Mouse (Mus musculus) liver, embryonic 13.5 days (tissue): ENCODE measurements around the gene Setd7. TPM values are rescaled to one million over a fixed set of nuclear protein-coding genes. Genes with fewer than 3 reads are reported as not detected.

Experiments used
- ATAC-seq: fragments of 200-750 bp; cut with Nextera tagmentation; 2 replicates; pipeline ENCODE4 v1.8.0; 2017; ENCODE audit warnings: low read depth, mild to moderate bottlenecking, moderate number of reproducible peaks, moderate library complexity
- DNase-seq: peaks from one replicate; pipeline ENCODE4 v3.0.0; 2022
- H3K27ac ChIP-seq: fragments of 300-500 bp; sonication (generic); 2 replicates; pipeline ENCODE4 v1.5.1; 2015; ENCODE audit warnings: moderate library complexity, mild to moderate bottlenecking, inconsistent platforms
- H3K27me3 ChIP-seq: fragments of 300-500 bp; sonication (generic); 2 replicates; pipeline ENCODE4 v1.6.1; 2015; ENCODE audit warnings: mild to moderate bottlenecking, inconsistent platforms
- H3K36me3 ChIP-seq: fragments of 300-500 bp; sonication (generic); 2 replicates; pipeline ENCODE4 v1.6.1; 2015; ENCODE audit warnings: mild to moderate bottlenecking, inconsistent platforms
- H3K4me1 ChIP-seq: fragments of 300-500 bp; sonication (generic); replicated peaks from 2 replicates; pipeline ENCODE4 v1.6.1; 2015; ENCODE audit warnings: inconsistent platforms
- H3K4me2 ChIP-seq: fragments of 300-500 bp; sonication (generic); 2 replicates; pipeline ENCODE4 v1.6.1; 2015; ENCODE audit warnings: inconsistent platforms, mild to moderate bottlenecking, moderate library complexity
- H3K4me3 ChIP-seq: fragments of 300-500 bp; sonication (generic); replicated peaks from 2 replicates; pipeline ENCODE4 v1.5.1; 2015; ENCODE audit warnings: mild to moderate bottlenecking, inconsistent platforms
- H3K9ac ChIP-seq: fragments of 300-500 bp; sonication (generic); 2 replicates; pipeline ENCODE4 v1.6.1; 2015; ENCODE audit warnings: mild to moderate bottlenecking, inconsistent platforms
- H3K9me3 ChIP-seq: fragments of 300-500 bp; sonication (generic); replicated peaks from 2 replicates; pipeline ENCODE4 v1.6.1; 2016; ENCODE audit warnings: inconsistent platforms
- WGBS: fragments of 180-500 bp; shearing (Covaris S2); methylation state at CpG from one replicate; pipeline ENCODE4 v1.1.7; 2015; ENCODE audit not compliant: insufficient replicate concordance; 5-methylcytosine and 5-hydroxymethylcytosine counted together
- polyA plus RNA-seq: library from polyadenylated mRNA; unstranded; fragments of >200 nt; fragmentation: Nextera tagmentation; extraction: Ambion mirVana; gene quantifications from 2 replicates; pipeline ENCODE4 v1.2.1, GENCODE M21; 2015

Gene Setd7
- polyA plus RNA-seq, result 0.45 and 0.67 TPM in 2 replicates

DNA sequence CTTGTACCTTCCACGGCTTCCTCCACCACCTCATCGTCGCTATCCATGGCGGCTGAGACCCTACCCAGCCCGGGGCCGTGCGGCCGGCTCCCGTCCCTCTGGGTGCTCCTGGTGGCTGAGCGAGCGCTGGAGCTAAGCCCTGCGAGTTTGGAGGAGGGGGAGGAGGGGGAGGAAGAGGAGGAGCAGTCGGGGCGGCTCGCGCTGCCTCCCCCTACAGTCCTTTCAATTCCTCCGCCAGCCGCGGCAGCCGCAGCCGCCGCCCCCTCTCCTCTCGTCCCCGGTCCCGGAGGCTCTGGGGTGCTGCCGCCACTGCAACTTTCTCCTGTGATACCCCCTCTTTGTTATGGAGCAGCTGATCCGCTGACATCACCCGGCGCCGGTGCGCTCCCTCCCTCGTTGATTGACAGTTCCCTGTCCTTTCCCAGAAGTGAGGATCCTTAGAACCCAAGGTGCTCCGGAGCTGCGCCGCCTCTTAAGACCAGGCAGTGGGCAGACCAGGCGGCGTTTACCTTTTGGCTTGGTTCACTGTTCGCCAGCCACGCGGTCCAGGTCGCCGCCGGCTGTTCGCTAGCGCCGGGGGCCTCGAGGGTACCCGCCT, at the start of gene Setd7:
Gene Setd7, minus strand, starts transcription at position 369 of the 598 bp plus-strand sequence.
- WGBS, result under 1% methylated on average over 45 of the region's 48 CpGs

DNA sequence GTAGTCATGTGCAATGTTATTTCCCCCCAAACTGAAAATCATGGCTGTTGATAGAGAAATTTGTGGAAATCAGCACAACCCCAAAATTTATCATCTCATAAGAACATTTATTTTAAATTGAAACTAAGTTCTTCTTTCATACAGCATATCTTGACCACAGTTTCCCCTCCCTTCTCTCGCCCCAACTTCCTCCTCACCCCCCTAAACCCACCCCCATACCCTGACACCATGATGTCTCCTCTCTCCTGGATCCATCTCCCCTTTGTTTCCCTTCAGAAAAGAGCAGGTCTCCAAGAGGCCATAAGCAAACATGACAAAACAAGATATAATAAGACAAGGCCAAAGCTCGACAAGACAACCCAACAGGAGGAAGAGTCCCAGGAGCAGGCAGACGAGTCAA, 43.8 kb upstream of the Setd7 start:
- DNase-seq, result no peak
- no peaks in the 10 kb centered on the region for H3K36me3 ChIP-seq
- H3K4me1 ChIP-seq, result no peaks in the 10 kb centered on the region
- no peak overlapping the region for H3K4me3 ChIP-seq
- 31% methylated on average over 3 of the region's 3 CpGs for WGBS
- no peak overlapping the region for H3K9ac ChIP-seq
- H3K27ac ChIP-seq, result no peak overlapping the region
- H3K9me3 ChIP-seq, result no peaks in the 10 kb centered on the region
- H3K27me3 ChIP-seq, result no peaks in the 10 kb centered on the region
- no peak for ATAC-seq
- no peak overlapping the region for H3K4me2 ChIP-seq

More for the DNA sequence above, at the start of gene Setd7:
- H3K4me3 ChIP-seq, result peak within 1 kb of the TSS; percentile 80
- peak within 1 kb of the TSS; percentile 99 for H3K4me2 ChIP-seq
- peak within 1 kb of the TSS; percentile 86 for H3K9ac ChIP-seq
- H3K36me3 ChIP-seq, result no peaks in the 10 kb centered on the region
- H3K4me1 ChIP-seq, result peaks cover 33% of the 10 kb centered on the region
- no peaks in the 10 kb centered on the region for H3K9me3 ChIP-seq
- peak; percentile 74 for ATAC-seq
- H3K27ac ChIP-seq, result peak within 1 kb of the TSS; percentile 77
- DNase-seq, result peak; percentile 59
- peaks cover 33% of the 10 kb centered on the region for H3K27me3 ChIP-seq

GRCm38 (mm10) chr3:51603705-51604291, 43.1 kb upstream of the Setd7 start:
- no peak overlapping the region for H3K27ac ChIP-seq
- H3K4me2 ChIP-seq, result no peak overlapping the region
- DNase-seq (no peak), ATAC-seq (no peak)
- H3K27me3 ChIP-seq, result no peaks in the 10 kb centered on the region
- no peaks in the 10 kb centered on the region for H3K36me3 ChIP-seq
- no peaks in the 10 kb centered on the region for H3K4me1 ChIP-seq
- H3K9me3 ChIP-seq, result no peaks in the 10 kb centered on the region
- no peak overlapping the region for H3K4me3 ChIP-seq
- WGBS, result 81% methylated on average over 15 of the region's 15 CpGs
- H3K9ac ChIP-seq, result no peak overlapping the region

GRCm38 (mm10) chr3:51601461-51601860, 40.8 kb upstream of the Setd7 start:
- Histone ChIP-seq H3K36me3 (no peaks in the 10 kb centered on the region), H3K27me3 (no peaks in the 10 kb centered on the region), H3K4me3 (no peak overlapping the region), H3K27ac (no peak overlapping the region), H3K4me1 (no peaks in the 10 kb centered on the region), H3K4me2 (no peak overlapping the region), H3K9ac (no peak overlapping the region), H3K9me3 (no peaks in the 10 kb centered on the region)
- no peak for DNase-seq
- WGBS, result 72% methylated on average over 2 of the region's 2 CpGs
- ATAC-seq, result no peak

DNA sequence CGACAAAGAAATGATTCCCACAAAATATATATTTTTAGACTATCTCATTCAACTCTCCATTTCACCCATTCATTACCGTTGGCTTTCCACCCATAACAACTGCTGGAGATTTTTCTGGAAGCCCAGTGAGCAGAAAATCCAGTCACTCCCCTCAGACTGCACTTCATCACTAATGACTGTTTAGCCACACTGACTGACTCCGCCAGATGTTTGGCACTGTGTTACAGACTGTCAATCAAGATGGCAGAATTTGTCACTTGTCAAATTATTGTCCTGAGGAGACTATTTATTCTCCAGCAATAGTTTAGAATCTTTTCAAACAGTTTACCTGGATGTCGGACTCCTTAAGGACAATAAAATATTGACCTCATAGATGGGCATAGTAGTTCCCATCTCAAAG, 40.0 kb upstream of the Setd7 start:
- ATAC-seq, result no peak
- no peaks in the 10 kb centered on the region for H3K36me3 ChIP-seq
- H3K27me3 ChIP-seq, result no peaks in the 10 kb centered on the region
- no peaks in the 10 kb centered on the region for H3K4me1 ChIP-seq
- H3K9ac ChIP-seq, result no peak overlapping the region
- no peak overlapping the region for H3K4me2 ChIP-seq
- DNase-seq, result no peak
- no peaks in the 10 kb centered on the region for H3K9me3 ChIP-seq
- H3K4me3 ChIP-seq, result no peak overlapping the region
- WGBS, result 76% methylated on average over 4 of the region's 4 CpGs
- no peak overlapping the region for H3K27ac ChIP-seq

GRCm38 (mm10) chr3:51599057-51599630, 38.5 kb upstream of the Setd7 start:
- no peak for DNase-seq
- Histone ChIP-seq H3K27me3 (no peaks in the 10 kb centered on the region), H3K27ac (no peak overlapping the region), H3K9ac (no peak overlapping the region), H3K9me3 (no peaks in the 10 kb centered on the region), H3K36me3 (no peaks in the 10 kb centered on the region), H3K4me2 (no peak overlapping the region), H3K4me3 (no peak overlapping the region), H3K4me1 (no peaks in the 10 kb centered on the region)
- 72% methylated on average over 12 of the region's 12 CpGs for WGBS
- ATAC-seq, result no peak

GRCm38 (mm10) chr3:51596538-51596937, 35.9 kb upstream of the Setd7 start:
- 76% methylated on average over 2 of the region's 2 CpGs for WGBS
- Histone ChIP-seq H3K27me3 (0 out of 2 replicates have a peak, but pooled peaks cover 6% of the 10 kb centered on the region), H3K27ac (no peak overlapping the region), H3K4me3 (no peak overlapping the region), H3K4me2 (no peak overlapping the region), H3K4me1 (no peaks in the 10 kb centered on the region), H3K9me3 (no peaks in the 10 kb centered on the region), H3K36me3 (no peaks in the 10 kb centered on the region), H3K9ac (no peak overlapping the region)
- ATAC-seq (no peak), DNase-seq (no peak)

- Histone ChIP-seq H3K36me3 (no peaks in the 10 kb centered on the region), H3K27me3 (peaks cover 11% of the 10 kb centered on the region; the same call in 1 of the 2 replicates), H3K4me1 (no peaks in the 10 kb centered on the region), H3K4me3 (no peak overlapping the region), H3K27ac (no peak overlapping the region), H3K9ac (no peak overlapping the region), H3K4me2 (no peak overlapping the region), H3K9me3 (no peaks in the 10 kb centered on the region)
- 24% methylated on average over 1 of the region's 1 CpGs for WGBS
- no peak for ATAC-seq
- no peak for DNase-seq
Measured at GRCm38 (mm10) chr3:51593506-51593905, 32.8 kb upstream of the Setd7 start.

DNA sequence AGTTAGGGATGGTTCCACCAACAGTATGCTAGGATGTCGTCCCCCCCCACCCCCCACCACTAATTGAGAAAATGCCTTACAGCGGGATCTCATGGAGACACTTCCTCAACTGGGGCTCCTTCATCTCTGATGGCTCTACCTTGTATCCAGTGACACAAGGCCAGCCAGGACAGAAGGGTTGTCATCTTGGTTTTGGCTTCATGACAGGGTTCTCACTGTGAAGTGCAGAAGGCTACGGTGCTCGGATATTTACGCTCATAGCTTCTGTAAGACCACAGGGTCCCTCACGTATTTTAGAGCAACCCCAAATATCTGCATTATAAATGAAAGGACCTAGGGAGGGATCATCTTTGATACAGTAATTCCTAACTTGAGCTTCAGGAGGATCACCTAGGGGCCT, 30.9 kb upstream of the Setd7 start:
- H3K4me2 ChIP-seq, result no peak overlapping the region
- ATAC-seq, result no peak
- no peak for DNase-seq
- H3K36me3 ChIP-seq, result no peaks in the 10 kb centered on the region
- no peak overlapping the region for H3K9ac ChIP-seq
- WGBS, result 75% methylated on average over 6 of the region's 6 CpGs
- no peaks in the 10 kb centered on the region for H3K9me3 ChIP-seq
- H3K4me3 ChIP-seq, result no peak overlapping the region
- H3K27ac ChIP-seq, result no peak overlapping the region
- peaks cover 14% of the 10 kb centered on the region; the same call in 1 of the 2 replicates for H3K27me3 ChIP-seq
- H3K4me1 ChIP-seq, result no peaks in the 10 kb centered on the region

DNA sequence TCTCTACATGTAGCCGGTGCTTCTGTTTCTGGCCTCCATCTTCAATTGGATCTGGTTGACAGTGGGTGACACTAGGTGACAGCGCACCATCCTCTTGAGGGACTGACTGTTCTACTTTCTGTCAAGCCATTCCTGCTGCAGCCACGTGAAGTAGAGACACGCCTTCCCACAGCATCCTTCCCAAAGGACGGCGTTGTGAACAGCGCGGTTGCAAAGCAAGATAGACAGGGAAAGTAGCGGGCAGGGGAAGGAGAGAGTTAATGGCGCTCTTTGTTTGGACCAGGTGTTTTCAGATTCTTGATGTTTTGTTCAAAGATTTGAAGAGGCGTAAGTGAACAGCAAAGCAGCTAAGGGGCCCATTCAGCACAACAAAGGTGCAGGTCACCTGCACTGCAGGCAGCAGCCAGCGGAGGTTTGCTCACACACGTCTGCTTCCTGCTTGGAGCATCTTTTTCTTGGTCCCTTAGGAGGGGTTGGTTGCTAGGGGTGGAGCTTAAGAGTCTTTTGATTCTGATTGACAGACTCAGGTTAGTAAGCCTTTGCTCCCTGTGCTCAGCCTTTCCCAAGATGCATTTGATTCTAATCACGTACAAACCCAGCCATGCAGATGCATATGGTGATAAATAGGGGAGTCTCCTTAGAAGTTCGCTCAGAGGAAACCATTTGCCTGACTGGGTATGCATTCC, 29.7 kb upstream of the Setd7 start:
- Histone ChIP-seq H3K9ac (no peak overlapping the region), H3K4me3 (no peak overlapping the region), H3K4me1 (no peaks in the 10 kb centered on the region), H3K27me3 (peaks cover 14% of the 10 kb centered on the region; the same call in 1 of the 2 replicates), H3K36me3 (no peaks in the 10 kb centered on the region), H3K4me2 (no peak overlapping the region), H3K27ac (no peak overlapping the region), H3K9me3 (no peaks in the 10 kb centered on the region)
- 42% methylated on average over 15 of the region's 15 CpGs for WGBS
- ATAC-seq (no peak), DNase-seq (no peak)

DNA sequence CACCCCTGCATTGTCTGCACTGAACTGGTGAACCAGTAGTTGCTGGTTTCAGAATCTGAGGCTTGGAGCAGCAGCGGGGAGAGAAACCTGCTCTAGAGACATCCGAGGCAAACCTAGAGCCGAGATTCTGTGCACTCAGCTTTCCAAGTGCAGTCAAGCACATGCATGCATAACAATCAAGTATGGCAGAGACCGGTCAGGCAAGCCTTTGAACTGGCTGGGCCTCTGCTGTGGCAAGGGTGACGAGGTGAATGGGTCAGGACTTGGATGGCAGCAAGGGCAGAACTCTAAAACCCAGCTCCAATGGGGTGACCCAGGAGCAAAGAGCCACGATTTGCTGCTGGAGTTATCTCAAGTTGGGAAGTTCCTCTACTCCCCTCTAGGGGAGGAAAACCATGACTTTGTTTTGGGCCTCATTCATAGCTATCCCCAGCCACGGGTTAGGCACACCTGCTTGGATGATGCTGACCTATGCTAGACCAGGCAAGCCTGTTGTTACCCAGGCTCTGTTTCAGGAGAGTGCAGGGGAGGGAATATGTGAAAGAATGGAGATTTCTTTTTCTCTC, 27.1 kb upstream of the Setd7 start:
- no peak overlapping the region for H3K4me3 ChIP-seq
- no peak overlapping the region for H3K9ac ChIP-seq
- ATAC-seq (no peak), DNase-seq (no peak)
- no peak overlapping the region for H3K27ac ChIP-seq
- no peak overlapping the region for H3K4me2 ChIP-seq
- 49% methylated on average over 7 of the region's 7 CpGs for whole genome bisulfite sequencing
- no peaks in the 10 kb centered on the region for H3K36me3 ChIP-seq
- no peaks in the 10 kb centered on the region for H3K4me1 ChIP-seq
- no peaks in the 10 kb centered on the region for H3K9me3 ChIP-seq
- peaks cover 7% of the 10 kb centered on the region; the same call in 1 of the 2 replicates for H3K27me3 ChIP-seq
